Mouse (Mus musculus): ENCODE data around the gene Snrnp27. TPM values are rescaled to one million over a fixed set of nuclear protein-coding genes. Genes with fewer than 3 reads are reported as not detected.

Gene Snrnp27
- polyA plus RNA-seq, 1 experiment from 2014 or later = 125 TPM

DNA sequence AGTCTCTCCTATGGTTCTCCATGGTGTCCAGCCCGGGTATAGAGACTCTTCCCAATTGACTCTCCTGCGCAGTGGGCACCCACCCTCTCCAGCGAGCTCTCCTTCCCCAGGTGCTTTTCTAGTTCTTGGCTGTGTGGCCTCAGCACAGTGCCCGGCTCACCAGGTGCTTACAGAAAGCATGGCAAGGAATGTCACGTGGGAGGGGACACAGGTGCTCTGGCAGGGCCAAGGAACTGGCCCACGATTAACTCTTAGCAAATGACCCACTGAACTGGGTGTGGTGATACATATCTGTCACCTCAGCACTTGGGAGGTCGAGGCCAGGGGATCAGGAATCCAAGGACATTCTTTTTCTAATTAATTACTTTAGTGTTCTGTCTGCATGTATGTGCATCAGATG lies 38.2 kb downstream of the Snrnp27 start:
- Histone ChIP-seq H3K9ac (ENCODE audit: low read depth, low read length) (no peak overlapping the region), H3K4me2 (replicated peaks; ENCODE audit: low read depth, low read length) (no peak overlapping the region), H3K27ac (ENCODE audit: low read depth, low read length) (no peak overlapping the region), H3K4me1 (ENCODE audit: control insufficient read depth, insufficient read depth, low read length) (no peaks in the 10 kb centered on the region), H3K27me3 (ENCODE audit: control insufficient read depth, insufficient read depth, low read length) (no peaks in the 10 kb centered on the region), H3K36me3 (ENCODE audit: control insufficient read depth, insufficient read depth, low read length) (peaks cover 18% of the 10 kb centered on the region), H3K4me3 (ENCODE audit: low read length) (no peak overlapping the region), H3K9me3 (ENCODE audit: control insufficient read depth, low read length) (no peaks in the 10 kb centered on the region)
- 79% methylated on average over 7 of the region's 7 CpGs for WGBS
- no peak for ATAC-seq (ENCODE audit: low FRiP score, low TSS enrichment)

DNA sequence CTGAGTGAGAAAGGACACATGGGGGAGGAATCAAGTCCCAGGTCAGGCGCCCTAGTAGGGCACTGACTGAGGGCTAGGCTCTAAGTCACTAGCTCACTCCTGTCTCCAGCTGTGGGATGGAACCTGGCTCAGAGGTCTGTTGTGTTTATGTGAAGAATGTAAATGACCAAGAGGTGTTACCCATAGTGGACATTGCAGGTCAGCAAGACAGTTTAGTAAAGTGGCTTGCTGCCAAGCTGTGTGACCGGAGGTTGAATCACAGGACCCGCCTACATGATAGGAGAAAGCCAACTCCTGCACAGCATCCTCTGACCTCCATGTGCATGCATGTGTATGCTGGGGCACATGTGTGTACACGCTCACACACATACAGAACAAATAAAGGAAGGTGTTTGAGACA lies 38.8 kb downstream of the Snrnp27 start:
- Histone ChIP-seq H3K36me3 (ENCODE audit: control insufficient read depth, insufficient read depth, low read length) (peaks cover 12% of the 10 kb centered on the region), H3K4me3 (ENCODE audit: low read length) (no peak overlapping the region), H3K4me1 (ENCODE audit: control insufficient read depth, insufficient read depth, low read length) (no peaks in the 10 kb centered on the region), H3K9ac (ENCODE audit: low read depth, low read length) (no peak overlapping the region), H3K27ac (ENCODE audit: low read depth, low read length) (no peak overlapping the region), H3K4me2 (replicated peaks; ENCODE audit: low read depth, low read length) (no peak overlapping the region), H3K9me3 (ENCODE audit: control insufficient read depth, low read length) (no peaks in the 10 kb centered on the region), H3K27me3 (ENCODE audit: control insufficient read depth, insufficient read depth, low read length) (no peaks in the 10 kb centered on the region)
- 73% methylated on average over 4 of the region's 4 CpGs for WGBS
- no peak; the same call in 1 of the 2 replicates for ATAC-seq (ENCODE audit: low FRiP score, low TSS enrichment)

GRCm38 (mm10) chr6:86644775-86645400 lies 39.4 kb downstream of the Snrnp27 start:
- WGBS = 94% methylated on average over 3 of the region's 3 CpGs
- Histone ChIP-seq H3K27me3 (ENCODE audit: control insufficient read depth, insufficient read depth, low read length) (no peaks in the 10 kb centered on the region), H3K36me3 (ENCODE audit: control insufficient read depth, insufficient read depth, low read length) (peaks cover 5% of the 10 kb centered on the region; the same call in 1 of the 2 replicates), H3K4me1 (ENCODE audit: control insufficient read depth, insufficient read depth, low read length) (no peaks in the 10 kb centered on the region), H3K4me3 (ENCODE audit: low read length) (no peak overlapping the region), H3K4me2 (replicated peaks; ENCODE audit: low read depth, low read length) (no peak overlapping the region), H3K9ac (ENCODE audit: low read depth, low read length) (no peak overlapping the region), H3K9me3 (ENCODE audit: control insufficient read depth, low read length) (no peaks in the 10 kb centered on the region), H3K27ac (ENCODE audit: low read depth, low read length) (no peak overlapping the region)
- ATAC-seq (ENCODE audit: low FRiP score, low TSS enrichment) = no peak

- H3K9me3 ChIP-seq (ENCODE audit: control insufficient read depth, low read length) = no peaks in the 10 kb centered on the region
- no peak overlapping the region for H3K4me3 ChIP-seq (ENCODE audit: low read length)
- no peak overlapping the region for H3K9ac ChIP-seq (ENCODE audit: low read depth, low read length)
- H3K4me2 ChIP-seq (replicated peaks; ENCODE audit: low read depth, low read length) = no peak overlapping the region
- 80% methylated on average over 8 of the region's 8 CpGs for whole genome bisulfite sequencing
- H3K36me3 ChIP-seq (ENCODE audit: control insufficient read depth, insufficient read depth, low read length) = no peaks in the 10 kb centered on the region
- ATAC-seq (ENCODE audit: low FRiP score, low TSS enrichment) = no peak
- H3K27me3 ChIP-seq (ENCODE audit: control insufficient read depth, insufficient read depth, low read length) = no peaks in the 10 kb centered on the region
- H3K27ac ChIP-seq (ENCODE audit: low read depth, low read length) = no peak overlapping the region
- H3K4me1 ChIP-seq (ENCODE audit: control insufficient read depth, insufficient read depth, low read length) = no peaks in the 10 kb centered on the region
These were observed 42.6 kb downstream of the Snrnp27 start for GRCm38 (mm10) chr6:86641716-86642115.

DNA sequence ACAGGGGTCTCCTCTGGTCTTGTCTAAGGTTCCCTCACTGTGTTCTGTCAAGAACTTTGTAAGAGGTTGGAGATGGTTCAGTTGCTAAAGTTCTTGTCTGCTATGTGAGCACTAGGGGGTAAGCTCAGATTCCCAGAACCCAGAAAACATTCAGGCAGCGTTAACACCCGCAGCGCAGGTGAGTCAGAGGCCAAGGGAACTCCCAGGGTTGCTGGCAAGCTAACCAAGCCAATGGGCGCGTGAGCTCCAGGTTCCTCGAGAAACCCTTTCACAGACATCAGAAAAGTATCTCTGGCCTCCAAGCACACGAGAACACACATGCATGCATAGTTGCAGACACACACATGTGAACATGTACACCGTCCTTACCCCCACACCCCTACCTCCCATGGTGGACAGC lies 43.5 kb downstream of the Snrnp27 start:
- Histone ChIP-seq H3K27ac (ENCODE audit: low read depth, low read length) (no peak overlapping the region), H3K4me2 (replicated peaks; ENCODE audit: low read depth, low read length) (no peak overlapping the region), H3K9ac (ENCODE audit: low read depth, low read length) (no peak overlapping the region), H3K4me1 (ENCODE audit: control insufficient read depth, insufficient read depth, low read length) (no peaks in the 10 kb centered on the region), H3K36me3 (ENCODE audit: control insufficient read depth, insufficient read depth, low read length) (no peaks in the 10 kb centered on the region), H3K4me3 (ENCODE audit: low read length) (no peak overlapping the region), H3K9me3 (ENCODE audit: control insufficient read depth, low read length) (no peaks in the 10 kb centered on the region), H3K27me3 (ENCODE audit: control insufficient read depth, insufficient read depth, low read length) (no peaks in the 10 kb centered on the region)
- ATAC-seq (ENCODE audit: low FRiP score, low TSS enrichment) = no peak
- 89% methylated on average over 8 of the region's 8 CpGs for WGBS

GRCm38 (mm10) chr6:86640161-86640560 lies 44.2 kb downstream of the Snrnp27 start:
- 82% methylated on average over 3 of the region's 3 CpGs for WGBS

GRCm38 (mm10) chr6:86639180-86640160 lies 44.9 kb downstream of the Snrnp27 start:
- Histone ChIP-seq H3K4me3 (ENCODE audit: low read length) (no peak overlapping the region), H3K36me3 (ENCODE audit: control insufficient read depth, insufficient read depth, low read length) (no peaks in the 10 kb centered on the region), H3K9ac (ENCODE audit: low read depth, low read length) (no peak overlapping the region), H3K27ac (ENCODE audit: low read depth, low read length) (no peak overlapping the region), H3K27me3 (ENCODE audit: control insufficient read depth, insufficient read depth, low read length) (no peaks in the 10 kb centered on the region), H3K4me2 (replicated peaks; ENCODE audit: low read depth, low read length) (no peak overlapping the region), H3K4me1 (ENCODE audit: control insufficient read depth, insufficient read depth, low read length) (no peaks in the 10 kb centered on the region), H3K9me3 (ENCODE audit: control insufficient read depth, low read length) (no peaks in the 10 kb centered on the region)
- no peak for ATAC-seq (ENCODE audit: low FRiP score, low TSS enrichment)
- 83% methylated on average over 18 of the region's 18 CpGs for WGBS

More at GRCm38 (mm10) chr6:86640161-86640560, 44.2 kb downstream of the Snrnp27 start:
- Histone ChIP-seq H3K4me1 (ENCODE audit: control insufficient read depth, insufficient read depth, low read length) (no peaks in the 10 kb centered on the region), H3K9me3 (ENCODE audit: control insufficient read depth, low read length) (no peaks in the 10 kb centered on the region), H3K27ac (ENCODE audit: low read depth, low read length) (no peak overlapping the region), H3K27me3 (ENCODE audit: control insufficient read depth, insufficient read depth, low read length) (no peaks in the 10 kb centered on the region), H3K4me2 (replicated peaks; ENCODE audit: low read depth, low read length) (no peak overlapping the region), H3K9ac (ENCODE audit: low read depth, low read length) (no peak overlapping the region), H3K4me3 (ENCODE audit: low read length) (no peak overlapping the region), H3K36me3 (ENCODE audit: control insufficient read depth, insufficient read depth, low read length) (no peaks in the 10 kb centered on the region)
- no peak for ATAC-seq (ENCODE audit: low FRiP score, low TSS enrichment)

DNA sequence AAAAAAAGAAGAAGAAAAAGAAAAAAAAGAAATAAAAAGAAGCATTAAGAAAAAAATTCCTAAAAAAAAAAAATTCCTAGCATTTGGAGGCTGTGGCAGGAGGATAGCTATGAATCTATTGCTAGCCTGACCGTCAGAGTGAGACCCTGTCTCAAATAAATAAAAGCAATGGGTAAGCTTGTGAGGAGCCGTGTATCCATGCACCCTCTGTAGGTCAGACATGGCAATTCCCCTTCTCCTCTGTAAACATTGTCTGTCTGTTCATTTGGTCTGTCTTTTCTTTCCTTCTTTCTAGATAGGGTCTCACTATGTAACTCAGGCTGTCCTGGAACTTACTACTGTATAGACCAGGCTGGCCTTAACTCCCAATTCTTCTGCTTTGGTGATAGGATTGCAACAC lies 45.9 kb downstream of the Snrnp27 start:
- WGBS = 12% methylated on average over 2 of the region's 2 CpGs
- no peaks in the 10 kb centered on the region for H3K4me1 ChIP-seq (ENCODE audit: control insufficient read depth, insufficient read depth, low read length)
- H3K27ac ChIP-seq (ENCODE audit: low read depth, low read length) = no peak overlapping the region
- H3K4me3 ChIP-seq (ENCODE audit: low read length) = no peak overlapping the region
- H3K27me3 ChIP-seq (ENCODE audit: control insufficient read depth, insufficient read depth, low read length) = no peaks in the 10 kb centered on the region
- no peaks in the 10 kb centered on the region for H3K36me3 ChIP-seq (ENCODE audit: control insufficient read depth, insufficient read depth, low read length)
- ATAC-seq (ENCODE audit: low FRiP score, low TSS enrichment) = no peak
- H3K9me3 ChIP-seq (ENCODE audit: control insufficient read depth, low read length) = no peaks in the 10 kb centered on the region
- no peak overlapping the region for H3K9ac ChIP-seq (ENCODE audit: low read depth, low read length)
- no peak overlapping the region for H3K4me2 ChIP-seq (replicated peaks; ENCODE audit: low read depth, low read length)

GRCm38 (mm10) chr6:86637860-86638259 lies 46.5 kb downstream of the Snrnp27 start:
- no peak overlapping the region for H3K4me3 ChIP-seq (ENCODE audit: low read length)
- no peak overlapping the region for H3K4me2 ChIP-seq (replicated peaks; ENCODE audit: low read depth, low read length)
- H3K36me3 ChIP-seq (ENCODE audit: control insufficient read depth, insufficient read depth, low read length) = no peaks in the 10 kb centered on the region
- WGBS = 61% methylated on average over 2 of the region's 2 CpGs
- ATAC-seq (ENCODE audit: low FRiP score, low TSS enrichment) = no peak
- H3K27ac ChIP-seq (ENCODE audit: low read depth, low read length) = no peak overlapping the region
- no peak overlapping the region for H3K9ac ChIP-seq (ENCODE audit: low read depth, low read length)
- no peaks in the 10 kb centered on the region for H3K4me1 ChIP-seq (ENCODE audit: control insufficient read depth, insufficient read depth, low read length)
- no peaks in the 10 kb centered on the region for H3K27me3 ChIP-seq (ENCODE audit: control insufficient read depth, insufficient read depth, low read length)
- no peaks in the 10 kb centered on the region for H3K9me3 ChIP-seq (ENCODE audit: control insufficient read depth, low read length)
